Mouse (Mus musculus) cerebellum, postnatal 14 days (tissue): ENCODE measurements at regions not wholly inside any gene's neighbourhood (a gene's known extent, or its start where the extent isn't known, plus 50 kb on each side); places are given as distances from the start of the nearest gene placed in this dataset.

Experiments used
- DNase-seq, 2 experiments: peaks; one replicate each; pipeline ENCODE4 v3.0.0; 2021; ENCODE audit warnings: mixed read lengths in 2 of 2

GRCm38 (mm10) chr13:47764802-47765597, 496.0 kb upstream of the Id4 start:
- peak; percentile 24 to 37 for DNase-seq

- DNase-seq, result no peak
Observed at GRCm38 (mm10) chr13:47768963-47769527, 492.0 kb upstream of the Id4 start.

- no peak for DNase-seq
Observed at GRCm38 (mm10) chr13:47777206-47778099, 483.6 kb upstream of the Id4 start.

DNA sequence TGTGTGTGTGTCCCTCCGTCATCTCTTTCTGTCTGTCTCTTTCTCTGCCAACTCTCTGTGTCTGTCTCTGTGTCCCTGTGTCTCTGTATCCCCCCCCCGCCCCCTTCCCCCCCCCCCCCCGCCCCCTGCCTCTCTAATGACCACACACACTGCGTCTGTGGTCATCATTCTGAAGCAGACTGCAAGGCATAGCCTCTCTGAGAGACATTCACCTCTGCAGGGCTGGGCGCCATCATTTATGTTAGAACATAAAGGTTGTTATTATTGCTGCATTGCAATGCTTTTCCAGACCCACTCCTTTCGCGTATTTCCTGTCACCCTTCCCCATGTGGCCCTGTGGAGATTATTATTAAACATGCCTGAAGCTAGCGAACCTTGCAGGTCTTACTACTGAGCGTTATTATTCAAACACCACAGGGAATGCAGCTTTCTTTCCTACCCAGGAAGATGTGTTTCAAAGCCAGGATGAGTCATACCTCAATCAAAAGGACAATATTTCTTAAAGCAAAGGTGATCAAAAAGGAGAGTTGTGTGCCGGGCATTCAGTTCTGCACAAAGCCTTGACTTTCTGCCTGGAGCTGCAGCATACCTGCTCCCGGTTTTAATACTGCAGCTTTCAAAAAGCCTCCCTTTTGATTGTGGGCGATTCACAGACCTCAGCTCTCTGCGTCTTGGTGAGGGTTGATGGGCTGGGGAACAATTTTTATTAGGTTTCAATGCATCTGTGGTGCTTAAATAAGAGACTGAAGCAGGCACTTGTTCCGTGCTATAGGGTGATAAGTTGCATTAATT, 482.6 kb upstream of the Id4 start:
- DNase-seq, result no peak

GRCm38 (mm10) chr13:47784406-47784805, 476.6 kb upstream of the Id4 start:
- DNase-seq, result no peak

DNA sequence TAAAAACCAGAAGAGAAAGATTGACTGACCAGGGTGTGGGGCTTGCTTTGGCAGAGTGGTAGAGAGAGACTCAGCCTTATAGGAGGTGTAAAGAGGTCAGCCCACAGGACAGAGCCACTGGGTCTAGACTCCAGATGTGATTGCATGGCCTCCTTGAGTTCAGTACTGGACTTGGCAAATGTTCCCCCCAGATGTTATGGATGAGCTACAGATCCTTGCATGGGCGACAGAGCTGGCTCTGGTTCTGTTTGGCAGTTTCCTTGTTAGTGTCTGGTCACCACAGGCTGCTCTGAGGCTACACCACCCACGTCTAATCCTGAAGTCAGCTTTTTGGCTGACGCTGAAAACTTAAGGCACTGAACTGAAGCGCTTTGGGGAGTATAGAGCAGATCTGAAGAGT, 463.2 kb upstream of the Id4 start:
- DNase-seq, result no peak

DNA sequence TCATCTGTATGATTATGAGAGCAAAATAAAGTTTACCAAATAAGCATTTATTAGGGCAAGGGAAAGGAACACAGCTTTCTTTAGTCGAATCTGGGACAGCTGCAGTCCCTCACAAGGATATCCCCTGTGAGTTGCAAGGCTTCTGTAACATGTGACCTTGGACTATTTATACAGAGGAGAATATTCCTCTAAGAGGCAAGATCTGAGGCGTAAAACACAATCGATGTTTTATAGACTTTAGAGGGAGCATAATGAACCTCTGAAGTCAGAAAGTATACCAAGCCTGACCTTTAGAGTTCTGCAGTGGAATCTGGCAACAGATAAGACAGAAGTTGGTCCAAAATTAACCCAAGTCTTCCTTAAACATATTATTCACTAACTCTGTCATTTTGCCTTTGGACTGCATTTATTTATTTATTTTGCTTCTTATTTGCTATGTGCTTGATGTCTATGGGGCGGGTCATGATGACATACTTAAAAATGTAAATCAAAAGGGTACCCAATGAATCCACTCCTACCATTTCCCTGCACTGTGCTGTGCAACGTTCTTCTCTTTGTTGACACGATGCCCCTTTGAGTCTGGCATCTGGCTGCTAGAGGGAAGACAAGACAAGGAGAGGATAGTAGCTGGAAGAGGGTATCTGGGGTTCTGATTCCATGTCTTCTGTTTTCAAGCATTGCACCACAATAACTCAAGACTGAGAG, 449.2 kb upstream of the Id4 start:
- DNase-seq, result no peak

- no peak for DNase-seq
Observed at GRCm38 (mm10) chr13:47818924-47819564, 442.0 kb upstream of the Id4 start.

DNA sequence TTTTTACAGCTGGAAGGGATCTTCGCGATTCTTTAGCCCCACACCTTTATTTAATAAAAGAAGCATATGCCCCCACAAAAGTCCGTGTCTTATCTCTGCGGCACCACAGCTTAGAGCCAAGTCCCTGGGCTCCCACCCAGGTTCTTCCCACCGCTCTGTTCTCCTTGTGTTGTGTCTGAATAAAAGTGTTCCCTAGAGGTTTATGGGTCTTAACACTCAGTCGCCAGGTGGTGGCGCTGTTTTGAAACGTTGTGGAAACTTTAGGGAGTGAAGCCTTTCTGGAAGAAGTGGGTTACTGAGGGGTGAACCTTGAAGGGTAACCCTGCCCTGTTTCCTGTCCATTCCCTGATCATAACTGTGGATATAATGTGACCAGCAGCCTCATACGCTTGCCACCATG, 424.5 kb upstream of the Id4 start:
- peak; percentile 53 to 74 for DNase-seq

DNA sequence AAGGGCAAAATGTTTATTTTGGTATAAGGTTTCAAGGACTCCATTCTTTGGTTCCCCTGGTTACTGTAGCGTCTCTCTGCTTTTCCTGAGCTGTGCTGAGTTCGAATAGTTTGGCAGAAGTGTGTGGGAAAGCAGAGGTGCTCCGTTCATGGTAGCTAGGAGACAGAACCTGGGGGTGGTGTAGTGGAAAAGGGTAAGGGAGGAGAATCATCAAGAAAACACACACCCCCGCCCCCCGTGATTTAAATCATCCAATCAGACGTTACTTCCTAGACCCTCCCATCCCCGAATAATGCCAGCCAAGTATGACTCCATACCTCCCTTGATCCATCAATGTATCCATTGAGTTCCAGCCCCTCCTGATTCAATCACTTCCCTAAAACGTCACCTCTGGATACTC, 418.6 kb upstream of the Id4 start:
- no peak for DNase-seq

- DNase-seq, result no peak
Observed at GRCm38 (mm10) chr13:47843011-47843410, 418.0 kb upstream of the Id4 start.

- no peak for DNase-seq
Observed at GRCm38 (mm10) chr13:47843541-47844267, 417.3 kb upstream of the Id4 start.

DNA sequence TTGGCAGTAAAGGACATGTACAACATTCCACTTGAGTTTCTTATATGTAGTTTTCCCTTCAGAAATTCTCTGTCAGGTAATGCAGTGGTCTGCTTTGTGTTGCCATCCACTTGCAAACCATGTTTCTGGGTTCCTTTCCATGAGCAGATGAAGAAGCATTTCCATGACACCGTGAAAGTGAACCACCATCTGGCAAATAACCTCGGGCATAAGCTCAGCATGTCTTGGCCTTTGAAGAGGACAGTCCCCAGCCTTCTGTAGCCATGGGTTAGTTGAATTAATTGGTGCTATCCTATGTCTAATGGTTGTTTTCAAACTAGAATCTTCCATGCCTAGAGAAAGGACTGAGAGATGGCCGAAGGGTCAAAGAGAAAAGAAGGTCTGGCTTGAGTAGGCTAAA, 414.3 kb upstream of the Id4 start:
- peak; percentile 24 to 50 for DNase-seq

- peak; percentile 76 to 81 for DNase-seq
Observed at GRCm38 (mm10) chr13:47848371-47849188, 412.4 kb upstream of the Id4 start.

- DNase-seq, result peak; percentile 50 to 59
Observed at GRCm38 (mm10) chr13:47855422-47856108, 405.5 kb upstream of the Id4 start.

DNA sequence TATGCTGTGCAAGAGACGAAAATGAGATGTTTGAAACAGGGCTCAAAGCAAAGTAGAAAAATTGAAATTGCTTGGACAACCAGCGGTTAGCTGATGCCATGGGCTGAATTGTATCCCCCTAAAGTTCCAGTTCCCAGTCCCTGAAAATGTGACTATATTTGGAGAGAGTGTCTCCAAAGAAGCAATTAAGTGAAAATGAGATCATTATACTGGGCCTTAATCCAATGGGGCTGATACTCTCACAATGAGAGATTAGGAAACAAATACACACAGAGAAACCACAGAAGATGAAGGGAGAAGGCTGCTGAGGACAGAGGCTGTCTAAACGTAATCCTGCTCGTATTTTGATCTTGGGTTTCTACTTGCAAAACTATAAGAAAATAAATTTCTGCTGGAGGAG, 402.1 kb upstream of the Id4 start:
- no peak for DNase-seq

DNA sequence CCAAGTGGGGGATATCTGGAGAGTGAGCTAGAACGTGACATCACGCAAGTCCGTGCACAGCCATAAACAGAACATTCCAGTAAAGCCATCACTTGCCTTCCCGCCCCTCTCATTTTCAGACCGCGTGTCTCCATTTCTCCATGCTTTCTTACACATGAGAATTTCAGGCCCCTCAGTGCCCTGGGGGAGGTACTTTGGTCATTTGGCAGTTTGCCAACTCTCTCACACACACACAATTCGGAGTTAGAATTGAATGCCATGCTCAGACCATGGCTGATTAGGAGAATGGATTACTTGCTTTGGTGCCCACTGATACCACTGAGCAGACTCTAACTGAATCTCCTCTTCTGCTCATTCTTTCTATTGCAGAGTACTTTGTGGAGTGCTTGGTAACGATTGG, 400.7 kb upstream of the Id4 start:
- DNase-seq, result no peak

GRCm38 (mm10) chr13:47862896-47863295, 398.1 kb upstream of the Id4 start:
- DNase-seq, result no peak

DNA sequence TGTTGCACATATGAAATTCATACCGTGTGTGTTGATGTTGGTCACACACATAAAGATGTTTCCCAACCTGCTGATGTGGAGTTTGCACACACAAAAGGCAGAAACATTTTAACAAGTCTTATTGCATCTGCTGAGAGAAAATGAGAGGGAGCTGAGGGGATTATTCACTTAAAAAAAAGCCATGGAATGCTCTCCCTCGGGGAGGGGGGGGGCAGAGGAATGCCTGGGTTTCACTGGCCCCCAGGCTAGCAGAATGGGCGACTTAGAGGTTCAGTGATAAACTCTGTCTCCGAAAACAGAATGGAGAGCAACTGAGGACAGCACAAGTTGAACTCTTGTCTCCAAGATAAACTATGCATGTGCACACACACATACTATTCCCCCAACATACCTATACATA, 392.4 kb upstream of the Id4 start:
- DNase-seq, result no peak
